Mouse (Mus musculus) hindbrain, postnatal 0 days (tissue): Measurements from ENCODE around the gene Cacna1i. TPM values are rescaled to one million over a fixed set of nuclear protein-coding genes. Genes with fewer than 3 reads are reported as not detected.

Experiments used
- ATAC-seq: fragments of 200-750 bp; cut with Nextera tagmentation; 2 replicates; pipeline ENCODE4 v1.8.0; 2017; ENCODE audit warnings: mild to moderate bottlenecking, moderate TSS enrichment, moderate library complexity
- DNase-seq: peaks from one replicate; pipeline ENCODE4 v3.0.0-alpha.2; 2015; ENCODE audit warnings: low spot score
- H3K27ac ChIP-seq: fragments of 300-500 bp; sonication (generic); 2 replicates; pipeline ENCODE4 v1.5.1; 2014; ENCODE audit warnings: mild to moderate bottlenecking
- H3K27me3 ChIP-seq: fragments of 300-500 bp; sonication (generic); 2 replicates; pipeline ENCODE4 v1.6.1; 2014; ENCODE audit warnings: low read length, mixed read lengths; ENCODE audit not compliant: insufficient read depth
- H3K36me3 ChIP-seq: fragments of 300-500 bp; sonication (generic); 2 replicates; pipeline ENCODE4 v1.6.1; 2014; ENCODE audit warnings: low read length, mixed read lengths; ENCODE audit not compliant: insufficient read depth
- H3K4me1 ChIP-seq: fragments of 300-500 bp; sonication (generic); 2 replicates; pipeline ENCODE4 v1.6.1; 2014; ENCODE audit warnings: antibody characterized with exemption, low read length, mixed read lengths; ENCODE audit not compliant: insufficient read depth
- H3K4me2 ChIP-seq: fragments of 300-500 bp; sonication (generic); 2 replicates; pipeline ENCODE4 v1.6.1; 2014; ENCODE audit warnings: low read depth, mild to moderate bottlenecking, low read length, moderate library complexity, mixed read lengths
- H3K4me3 ChIP-seq: fragments of 300-500 bp; sonication (generic); 2 replicates; pipeline ENCODE4 v1.5.1; 2014; ENCODE audit warnings: low read length
- H3K9ac ChIP-seq: fragments of 300-500 bp; sonication (generic); replicated peaks from 2 replicates; pipeline ENCODE4 v1.6.1; 2014; ENCODE audit warnings: mild to moderate bottlenecking, low read length, moderate library complexity, mixed read lengths
- H3K9me3 ChIP-seq: fragments of 300-500 bp; sonication (generic); 2 replicates; pipeline ENCODE4 v1.6.1; 2016; ENCODE audit warnings: low read length, mixed read lengths
- CTCF ChIP-seq: IDR thresholded peaks from 2 replicates; pipeline ENCODE4 v1.5.1; 2016; ENCODE audit warnings: antibody characterized with exemption, control low read depth, low read depth
- WGBS: fragments of 180-500 bp; shearing (Covaris S2); extraction: QIAGEN DNeasy Blood & Tissue Kit; methylation state at CpG from one replicate; pipeline ENCODE4 v1.1.7; 2014; 5-methylcytosine and 5-hydroxymethylcytosine counted together
- polyA plus RNA-seq: library from polyadenylated mRNA; unstranded; fragments of >200 nt; fragmentation: Nextera tagmentation; extraction: Ambion mirVana; gene quantifications from 2 replicates; pipeline ENCODE4 v1.2.1, GENCODE M21; 2015
- total RNA-seq: library from RNA; depleted of rRNA; stranded (reverse); fragments of >200 nt; gene quantifications from 2 replicates; pipeline ENCODE4 v1.2.3, GENCODE M21; 2014; rRNA removed

The Cacna1i gene
- total RNA-seq, result 10.8 and 14.0 TPM in 2 replicates
- 0.47 and 0.50 TPM in 2 replicates for polyA plus RNA-seq

GRCm38 (mm10) chr15:80286851-80287415 lies at the start of gene Cacna1i:
TSS of gene Cacna1i (plus strand) at chr15:80287238.
- under 1% methylated on average over 50 of the region's 50 CpGs for WGBS
- Histone ChIP-seq H3K4me1 (no peaks in the 10 kb centered on the region), H3K9ac (peak within 1 kb of the TSS; percentile 58), H3K27me3 (no peaks in the 10 kb centered on the region), H3K9me3 (no peaks in the 10 kb centered on the region), H3K36me3 (no peaks in the 10 kb centered on the region), H3K4me2 (peak within 1 kb of the TSS; percentile 95), H3K27ac (0 out of 2 replicates have a peak within 1 kb of the TSS, but pooled peaks have one; percentile 11), H3K4me3 (peak within 1 kb of the TSS; percentile 63)
- ATAC-seq (peak; percentile 67), DNase-seq (peak; percentile 81)
- TF ChIP-seq CTCF, result peak; percentile 40

GRCm38 (mm10) chr15:80248135-80248534 lies 38.9 kb upstream of the Cacna1i start:
- H3K27me3 ChIP-seq, result no peaks in the 10 kb centered on the region
- no peak overlapping the region for H3K9ac ChIP-seq
- H3K4me3 ChIP-seq, result no peak overlapping the region
- no peaks in the 10 kb centered on the region for H3K4me1 ChIP-seq
- 95% methylated on average over 12 of the region's 12 CpGs for WGBS
- no peak overlapping the region for H3K27ac ChIP-seq
- H3K9me3 ChIP-seq, result no peaks in the 10 kb centered on the region
- peaks cover 43% of the 10 kb centered on the region for H3K36me3 ChIP-seq
- TF ChIP-seq CTCF, result no peak
- H3K4me2 ChIP-seq, result no peak overlapping the region
- ATAC-seq (no peak), DNase-seq (no peak)

- Histone ChIP-seq H3K4me2 (no peak overlapping the region), H3K27me3 (no peaks in the 10 kb centered on the region), H3K27ac (no peak overlapping the region), H3K36me3 (peaks cover 41% of the 10 kb centered on the region), H3K9ac (no peak overlapping the region), H3K9me3 (no peaks in the 10 kb centered on the region), H3K4me3 (no peak overlapping the region), H3K4me1 (no peaks in the 10 kb centered on the region)
- no peak for TF ChIP-seq CTCF
- ATAC-seq, result no peak
- DNase-seq, result no peak
- WGBS, result 100% methylated on average over 1 of the region's 1 CpGs
Measured at GRCm38 (mm10) chr15:80248596-80248995, 38.4 kb upstream of the Cacna1i start.

GRCm38 (mm10) chr15:80249672-80250071 lies 37.4 kb upstream of the Cacna1i start:
- Histone ChIP-seq H3K4me2 (no peak overlapping the region), H3K4me3 (no peak overlapping the region), H3K9ac (no peak overlapping the region), H3K27ac (no peak overlapping the region), H3K9me3 (no peaks in the 10 kb centered on the region), H3K4me1 (peaks cover 5% of the 10 kb centered on the region; the same call in 1 of the 2 replicates), H3K27me3 (no peaks in the 10 kb centered on the region), H3K36me3 (peaks cover 41% of the 10 kb centered on the region)
- ATAC-seq (no peak), DNase-seq (no peak)
- TF ChIP-seq CTCF, result no peak
- 96% methylated on average over 10 of the region's 10 CpGs for WGBS

- Histone ChIP-seq H3K4me1 (peaks cover 5% of the 10 kb centered on the region; the same call in 1 of the 2 replicates), H3K4me3 (no peak overlapping the region), H3K27ac (no peak overlapping the region), H3K9me3 (no peaks in the 10 kb centered on the region), H3K36me3 (peaks cover 41% of the 10 kb centered on the region), H3K27me3 (no peaks in the 10 kb centered on the region), H3K4me2 (no peak overlapping the region), H3K9ac (no peak overlapping the region)
- no peak for TF ChIP-seq CTCF
- 96% methylated on average over 6 of the region's 6 CpGs for WGBS
- DNase-seq, result no peak
- no peak for ATAC-seq
Measured at GRCm38 (mm10) chr15:80250586-80250985, 36.5 kb upstream of the Cacna1i start.

- peaks cover 47% of the 10 kb centered on the region for H3K36me3 ChIP-seq
- TF ChIP-seq CTCF, result no peak
- no peak overlapping the region for H3K4me3 ChIP-seq
- no peak overlapping the region for H3K9ac ChIP-seq
- ATAC-seq (no peak), DNase-seq (no peak)
- H3K4me1 ChIP-seq, result peaks cover 18% of the 10 kb centered on the region; the same call in 1 of the 2 replicates
- peak overlapping the region; percentile 98; the same call in 1 of the 2 replicates for H3K27ac ChIP-seq
- H3K27me3 ChIP-seq, result no peaks in the 10 kb centered on the region
- H3K9me3 ChIP-seq, result no peaks in the 10 kb centered on the region
- WGBS, result 50% methylated on average over 2 of the region's 2 CpGs
- no peak overlapping the region for H3K4me2 ChIP-seq
Measured at GRCm38 (mm10) chr15:80253530-80253929, 33.5 kb upstream of the Cacna1i start.

GRCm38 (mm10) chr15:80254207-80254606 lies 32.8 kb upstream of the Cacna1i start:
- DNase-seq, result no peak
- ATAC-seq, result no peak
- H3K4me1 ChIP-seq, result peaks cover 18% of the 10 kb centered on the region; the same call in 1 of the 2 replicates
- peak overlapping the region; percentile 98 for H3K27ac ChIP-seq
- peak overlapping the region; percentile 79 for H3K4me3 ChIP-seq
- peak overlapping the region; percentile 99 for H3K4me2 ChIP-seq
- H3K27me3 ChIP-seq, result no peaks in the 10 kb centered on the region
- peak overlapping the region; percentile 98 for H3K9ac ChIP-seq
- no peak for TF ChIP-seq CTCF
- H3K36me3 ChIP-seq, result peaks cover 43% of the 10 kb centered on the region
- no peaks in the 10 kb centered on the region for H3K9me3 ChIP-seq
- WGBS, result 58% methylated on average over 6 of the region's 6 CpGs
